Comparison of ENCODE assay signal across 26 mouse cellular contexts in the genomic region with DNA sequence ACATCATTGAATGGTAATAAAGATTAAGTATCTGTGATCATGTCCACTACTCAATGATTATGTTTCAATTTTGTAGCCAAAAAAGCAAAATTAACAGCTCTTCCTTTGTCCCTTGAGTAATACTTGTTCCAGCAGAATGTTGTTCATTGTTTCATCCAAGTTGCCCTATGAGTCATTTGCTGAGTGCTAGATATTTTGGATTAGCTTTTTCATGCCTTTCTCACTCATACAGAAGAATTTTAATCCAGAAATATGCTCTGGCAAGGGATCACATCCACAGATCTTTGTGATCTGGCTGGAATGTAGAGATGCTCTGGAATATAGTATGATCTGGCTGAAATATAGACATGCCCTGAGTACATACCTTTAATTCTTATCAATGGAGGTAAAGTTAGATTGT.
"Had no signal": no experiment of that assay in that cellular context is flagged by ENCODE, and none has a peak within 500 bp of the region (broad histone marks: within the 10 kb centered on the region; RNA-seq: fewer than 3 reads in every experiment).

No protein-coding gene starts in this region.

- H3K4me2 ChIP-seq: heart, embryonic 12.5 days; hindbrain, embryonic 13.5 days; hindbrain, embryonic 15.5 days; kidney, embryonic 15.5 days; limb, embryonic 13.5 days; limb, embryonic 15.5 days; liver, embryonic 13.5 days; liver, embryonic 15.5 days had no signal

- H3K4me3 ChIP-seq: gastrocnemius, adult 2 months; heart, embryonic 10.5 days; heart, embryonic 12.5 days; hindbrain, embryonic 13.5 days; hindbrain, embryonic 15.5 days; kidney, embryonic 15.5 days; limb, embryonic 13.5 days; limb, embryonic 15.5 days; liver, embryonic 13.5 days; liver, embryonic 15.5 days had no signal

- ATAC-seq: hindbrain, postnatal 0 days; intestine, embryonic 16.5 days had no signal

- DNase-seq: gastrocnemius, adult 2 months; gastrocnemius, postnatal 10 days; gastrocnemius, postnatal 25 days; heart, adult 18-20 months; heart, postnatal 14 days; heart, postnatal 36 days; kidney, adult 11 months; kidney, adult 2 months; kidney, adult 9 months; kidney, postnatal 14 days; kidney, postnatal 36 days; layer of hippocampus, adult 9-11 months; layer of hippocampus, postnatal 36 days; left cerebral cortex, postnatal 4 days; liver, embryonic 13.5 days had no signal

- H3K4me1 ChIP-seq: heart, embryonic 10.5 days; heart, embryonic 12.5 days; hindbrain, embryonic 13.5 days; hindbrain, embryonic 15.5 days; kidney, embryonic 15.5 days; limb, embryonic 13.5 days; limb, embryonic 15.5 days; liver, embryonic 13.5 days; liver, embryonic 15.5 days had no signal

- H3K27ac ChIP-seq: gastrocnemius, adult 2 months; heart, embryonic 10.5 days; hindbrain, embryonic 13.5 days; hindbrain, embryonic 15.5 days; hindbrain, postnatal 0 days; kidney, embryonic 15.5 days; kidney, postnatal 0 days; limb, embryonic 13.5 days; limb, embryonic 15.5 days; liver, embryonic 13.5 days; liver, embryonic 15.5 days had no signal

- H3K9me3 ChIP-seq: heart, embryonic 10.5 days; heart, embryonic 12.5 days; hindbrain, embryonic 13.5 days; hindbrain, embryonic 15.5 days; kidney, embryonic 15.5 days; limb, embryonic 13.5 days; limb, embryonic 15.5 days; liver, embryonic 13.5 days; liver, embryonic 15.5 days had no signal

- H3K9ac ChIP-seq: heart, embryonic 12.5 days; hindbrain, embryonic 13.5 days; hindbrain, embryonic 15.5 days; kidney, embryonic 15.5 days; limb, embryonic 13.5 days; limb, embryonic 15.5 days; liver, embryonic 13.5 days; liver, embryonic 15.5 days had no signal

- H3K27me3 ChIP-seq: heart, embryonic 12.5 days; hindbrain, embryonic 13.5 days; hindbrain, embryonic 15.5 days; kidney, embryonic 15.5 days; limb, embryonic 13.5 days; limb, embryonic 15.5 days; liver, embryonic 13.5 days; liver, embryonic 15.5 days had no signal

- H3K36me3 ChIP-seq: hindbrain, embryonic 15.5 days; kidney, embryonic 15.5 days; limb, embryonic 13.5 days; limb, embryonic 15.5 days; liver, embryonic 13.5 days; liver, embryonic 15.5 days had no signal
